Mouse (Mus musculus) kidney, adult 2 months (tissue): ENCODE results near the gene Ifitm2.

Source experiments
- CTCF ChIP-seq: fragments of 200-500 bp; conservative IDR thresholded peaks from 2 replicates; pipeline ENCODE4 v1.5.1; 2011; ENCODE audit warnings: low read depth, mild to moderate bottlenecking, control low read depth, low read length, moderate library complexity, mixed read lengths; ENCODE audit not compliant: insufficient read depth, insufficient read length
- POLR2A ChIP-seq: fragments of 200-500 bp; IDR thresholded peaks from one replicate; pipeline ENCODE4 v1.6.1; 2011; ENCODE audit warnings: low read depth, low read length, control low read depth

DNA sequence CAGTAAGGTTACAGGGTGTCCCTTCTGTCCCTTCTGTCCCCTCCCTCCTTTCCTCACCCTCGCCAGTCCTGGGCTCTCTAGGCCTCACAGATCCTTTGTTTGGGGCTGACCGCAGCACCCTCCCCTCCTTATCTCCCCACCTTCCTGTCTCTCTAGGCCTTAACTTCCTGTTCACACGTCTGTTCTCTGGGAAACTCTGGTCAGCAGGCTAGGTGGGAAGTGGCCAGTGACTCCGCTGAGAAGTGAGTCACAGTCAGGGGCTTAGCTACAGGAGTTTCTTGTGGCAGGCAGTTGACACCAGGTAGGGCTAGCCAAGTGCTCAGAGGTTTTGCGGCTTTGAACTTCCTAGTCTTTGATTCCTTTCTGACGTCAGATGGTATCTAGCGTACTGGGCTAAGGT, 8.8 kb downstream of the Ifitm2 start:
- TF ChIP-seq POLR2A: no peak
- TF ChIP-seq CTCF: no peak
